Mouse (Mus musculus) adipocyte (in vitro differentiated cells): ENCODE measurements at regions not wholly inside any gene's neighbourhood (a gene's known extent, or its start where the extent isn't known, plus 50 kb on each side); places are given as distances from the start of the nearest gene placed in this dataset.

Experiments used
- DNase-seq: peaks from one replicate; pipeline ENCODE4 v3.0.0-alpha.2; 2016; ENCODE audit warnings: low spot score

- no peak for DNase-seq
These were observed 109.6 kb upstream of the Habp2 start for GRCm38 (mm10) chr19:56177231-56177745.

DNA sequence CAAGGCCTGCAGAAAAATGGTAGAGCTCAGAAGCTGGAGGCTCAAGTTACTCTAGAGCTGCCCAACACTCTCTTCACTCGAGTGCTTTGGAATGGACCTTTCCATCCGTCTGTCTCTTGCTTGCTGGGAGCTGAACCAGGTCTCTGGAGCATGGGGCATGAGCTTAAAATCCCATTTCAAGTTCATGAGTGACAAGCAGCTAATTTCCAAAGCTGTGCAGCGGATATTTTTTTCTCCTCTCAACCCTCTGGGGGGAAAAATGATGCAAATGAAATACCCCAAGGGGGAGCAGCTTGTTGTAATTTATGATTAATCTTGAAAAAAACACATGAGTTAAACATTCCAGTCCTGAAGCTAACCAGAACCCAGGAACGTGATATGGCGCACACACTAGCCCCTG lies 101.2 kb upstream of the Habp2 start:
- peak; percentile 69 for DNase-seq

DNA sequence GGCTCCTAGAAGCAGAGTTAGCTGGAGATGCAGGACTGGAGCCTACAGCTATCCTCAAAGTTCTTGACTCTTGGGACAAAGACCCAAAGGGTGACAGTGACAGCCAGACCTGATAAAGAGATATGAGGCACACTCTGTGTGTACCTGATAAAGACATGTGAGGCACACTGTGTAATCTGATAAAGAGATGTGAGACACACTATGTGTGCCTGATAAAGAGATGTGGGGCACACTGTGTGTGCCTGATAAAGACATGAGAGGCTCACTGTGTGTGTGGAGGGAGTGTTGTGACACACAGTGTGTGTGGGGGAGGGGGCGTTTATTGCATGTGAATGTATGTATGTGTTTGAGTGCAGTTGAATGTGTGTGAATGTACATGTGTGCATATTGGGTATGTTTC lies 97.8 kb upstream of the Habp2 start:
- no peak for DNase-seq

GRCm38 (mm10) chr19:56190222-56190621 lies 96.7 kb upstream of the Habp2 start:
- no peak for DNase-seq

- DNase-seq: no peak
These were observed 88.3 kb upstream of the Habp2 start for GRCm38 (mm10) chr19:56198474-56199236.

DNA sequence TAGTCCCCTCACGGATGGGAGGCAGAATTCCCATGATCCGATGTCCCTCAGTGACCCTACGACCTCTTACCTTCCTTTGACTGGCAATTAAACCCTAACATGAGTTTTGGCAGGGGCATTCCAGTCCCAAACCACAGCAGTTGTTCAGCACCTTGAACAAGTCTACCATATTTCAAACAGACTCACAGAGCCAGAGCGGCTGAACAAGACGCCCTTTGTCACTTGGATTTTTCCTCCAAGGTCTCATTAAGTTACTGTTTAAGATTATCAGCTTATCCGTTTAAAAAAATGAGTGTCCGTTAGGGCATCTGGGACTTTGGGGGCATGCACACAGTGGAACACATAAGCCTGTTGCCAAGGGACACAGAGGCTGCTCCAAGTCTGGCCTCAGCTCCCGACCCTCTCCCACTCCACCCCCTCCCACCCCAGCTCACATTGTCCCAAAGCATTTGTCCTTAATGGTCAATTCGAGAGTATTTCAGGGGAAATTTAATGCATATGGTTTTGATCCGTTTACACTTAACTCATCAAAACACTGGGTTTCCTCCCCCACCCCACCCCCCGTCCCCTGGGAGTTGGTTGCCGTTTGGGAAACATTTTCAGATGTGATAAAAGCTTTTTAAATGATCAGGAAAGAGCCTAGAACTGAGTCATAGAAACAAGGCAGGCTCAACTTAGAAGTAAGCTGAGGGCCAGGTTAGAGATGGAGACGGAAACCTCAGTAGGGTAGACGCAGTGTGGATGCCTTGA lies 87.4 kb upstream of the Habp2 start:
- no peak for DNase-seq

DNA sequence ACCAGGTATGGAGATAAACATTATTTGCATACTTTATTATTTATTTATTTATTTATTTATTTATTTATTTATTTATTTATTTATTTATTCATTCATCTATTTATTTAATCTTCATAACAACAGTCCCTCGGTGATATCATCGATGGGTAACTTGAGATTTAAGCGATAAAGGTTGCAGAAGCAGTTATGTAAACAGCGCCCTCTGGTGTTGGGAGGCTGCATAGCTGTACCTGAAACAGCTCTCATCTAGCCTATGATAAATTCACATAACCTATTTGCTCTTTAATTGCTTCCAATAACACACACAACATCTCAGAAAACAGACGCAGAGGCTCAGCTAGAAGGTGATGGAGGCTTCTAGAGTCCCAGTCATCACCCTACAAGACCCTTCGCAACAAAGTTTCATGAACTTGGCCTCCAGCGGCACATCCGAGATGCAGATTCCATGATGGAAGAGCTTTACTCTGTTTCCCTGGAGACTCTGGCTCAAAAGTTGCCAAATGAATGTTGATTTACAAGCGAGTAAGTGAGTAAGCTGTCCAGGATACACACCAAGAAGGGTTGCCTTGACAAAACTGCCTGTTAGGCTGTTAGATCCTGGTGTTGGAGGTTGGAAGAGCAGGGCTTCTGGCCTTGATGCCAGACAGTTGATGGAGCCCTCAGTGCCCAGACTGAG lies 85.8 kb upstream of the Habp2 start:
- peak; percentile 71 for DNase-seq

- DNase-seq: peak; percentile 76
These were observed 85.0 kb upstream of the Habp2 start for GRCm38 (mm10) chr19:56201738-56202480.

DNA sequence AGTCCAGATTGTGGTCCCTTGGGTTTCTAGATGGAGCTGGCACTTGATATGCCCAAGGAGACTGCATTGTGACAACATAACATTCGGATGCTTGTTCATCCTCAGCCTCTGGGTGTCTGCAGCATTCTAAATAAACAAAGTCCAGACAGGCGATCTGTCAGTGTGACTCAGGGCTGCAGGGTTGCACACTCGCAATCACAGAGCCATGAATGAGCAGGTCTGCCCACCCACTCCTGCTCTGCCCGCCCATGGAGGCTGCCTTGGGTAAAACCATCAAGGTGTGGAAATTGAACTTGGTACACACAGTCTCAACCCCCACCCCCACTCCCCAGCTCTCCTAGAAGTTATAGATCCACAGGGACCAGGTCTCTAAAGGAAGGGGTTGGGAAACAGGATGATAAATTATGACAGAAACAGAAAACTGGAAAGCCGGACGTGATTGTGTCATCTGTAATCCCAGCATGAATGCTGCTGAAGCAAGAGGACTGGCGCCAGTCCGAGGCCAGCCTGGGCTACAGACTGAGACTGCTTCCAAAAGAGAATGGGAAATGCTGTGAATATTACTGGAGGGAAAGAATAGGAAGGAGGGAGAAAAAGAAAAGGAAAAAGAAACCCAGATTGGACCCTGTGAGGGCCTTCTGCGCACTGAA lies 84.3 kb upstream of the Habp2 start:
- peak; percentile 93 for DNase-seq

GRCm38 (mm10) chr19:56218536-56218935 lies 68.4 kb upstream of the Habp2 start:
- DNase-seq: no peak

- DNase-seq: no peak
These were observed 66.1 kb upstream of the Habp2 start for GRCm38 (mm10) chr19:56220724-56221407.

DNA sequence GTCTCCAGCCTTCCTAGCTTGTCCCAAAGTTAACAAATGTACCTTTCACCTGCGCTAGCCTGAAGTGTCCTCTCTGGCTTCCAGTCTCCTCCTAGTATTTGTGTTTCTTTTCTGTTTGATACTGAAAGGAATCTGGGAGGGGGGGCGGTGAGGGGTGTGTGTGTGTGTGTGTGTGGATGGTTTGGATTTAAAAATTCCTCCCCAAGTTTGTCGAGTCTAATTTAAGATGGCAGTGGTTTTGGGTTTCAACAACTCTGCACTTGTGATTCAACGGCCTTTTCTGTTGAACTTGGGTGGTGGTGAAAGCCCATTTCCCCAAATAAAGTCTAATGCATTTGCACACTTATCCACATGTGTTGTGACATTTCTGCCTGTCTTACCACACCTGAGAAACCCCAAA lies 64.4 kb upstream of the Habp2 start:
- no peak for DNase-seq

GRCm38 (mm10) chr19:56225039-56225438 lies 61.9 kb upstream of the Habp2 start:
- DNase-seq: no peak

- no peak for DNase-seq
These were observed 61.4 kb upstream of the Habp2 start for GRCm38 (mm10) chr19:56225518-56225917.

- peak; percentile 57 for DNase-seq
These were observed 58.4 kb upstream of the Habp2 start for GRCm38 (mm10) chr19:56228586-56228985.

GRCm38 (mm10) chr19:56231430-56231829 lies 55.5 kb upstream of the Habp2 start:
- DNase-seq: no peak

DNA sequence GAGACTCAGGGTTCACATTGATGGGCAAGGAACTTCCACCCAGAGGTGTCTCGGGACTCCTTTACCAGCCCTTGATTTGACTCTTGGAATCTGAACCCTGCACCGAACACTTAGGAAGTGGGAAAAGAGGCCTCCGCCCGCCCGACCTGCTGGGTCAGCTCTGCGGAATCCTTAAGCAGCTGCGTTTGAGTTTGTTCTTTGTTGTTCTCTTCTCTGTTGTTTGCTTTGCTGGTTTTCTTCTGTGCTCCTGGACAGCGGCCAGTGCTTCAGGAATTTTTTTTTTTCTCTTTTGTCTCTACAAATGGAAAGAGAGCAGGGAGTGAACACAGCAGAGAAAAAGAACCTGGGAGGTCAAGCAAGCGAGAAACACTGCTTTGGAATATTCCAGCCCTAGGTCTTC lies 55.1 kb upstream of the Habp2 start:
- peak; percentile 57 for DNase-seq

DNA sequence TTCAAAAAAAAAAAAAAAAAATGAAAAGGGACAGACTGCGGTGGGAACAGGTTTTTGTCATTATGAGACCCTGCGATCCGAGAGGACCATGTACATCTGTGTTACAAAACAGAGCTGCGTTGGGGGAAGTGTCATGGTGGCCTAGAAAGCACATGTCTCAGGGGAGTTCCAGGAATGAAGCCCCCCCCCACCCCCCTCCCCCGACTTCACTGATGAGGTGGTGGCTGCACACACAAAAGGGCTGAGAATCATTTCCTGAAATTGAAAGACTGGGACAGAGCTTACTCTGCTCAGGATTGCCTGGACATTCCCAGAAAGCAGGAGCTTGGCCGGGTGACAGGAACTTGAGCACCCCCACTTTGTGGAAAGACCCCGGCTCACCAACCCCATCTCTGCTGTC lies 54.7 kb upstream of the Habp2 start:
- no peak for DNase-seq

- DNase-seq: no peak
These were observed 54.0 kb upstream of the Habp2 start for GRCm38 (mm10) chr19:56232950-56233349.

DNA sequence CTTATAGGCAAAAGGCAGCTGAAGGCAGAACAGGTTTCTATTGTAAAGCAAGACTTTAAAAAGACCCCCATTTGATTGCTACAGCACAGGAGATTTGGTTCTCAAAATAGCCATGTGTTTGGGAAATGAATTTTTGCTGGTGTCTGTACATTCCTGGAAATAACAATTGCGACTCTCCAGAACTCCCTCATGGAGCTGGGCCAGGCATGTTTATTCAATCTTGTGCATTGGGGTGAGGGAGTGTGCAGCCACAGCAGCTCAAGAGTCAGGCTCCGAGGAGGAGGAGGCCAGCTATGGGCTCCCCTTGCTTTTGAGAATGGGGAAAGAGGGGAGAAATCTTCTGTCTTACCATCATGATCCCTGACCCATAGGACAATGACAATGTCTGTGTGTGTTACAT lies 51.9 kb upstream of the Habp2 start:
- DNase-seq: peak; percentile 71
